Mouse (Mus musculus): ENCODE results near the gene Gm47841. TPM values are rescaled to one million over a fixed set of nuclear protein-coding genes. Genes with fewer than 3 reads are reported as not detected.

The Gm47841 gene
- polyA plus RNA-seq, 1 experiment from 2014 or later = not detected

DNA sequence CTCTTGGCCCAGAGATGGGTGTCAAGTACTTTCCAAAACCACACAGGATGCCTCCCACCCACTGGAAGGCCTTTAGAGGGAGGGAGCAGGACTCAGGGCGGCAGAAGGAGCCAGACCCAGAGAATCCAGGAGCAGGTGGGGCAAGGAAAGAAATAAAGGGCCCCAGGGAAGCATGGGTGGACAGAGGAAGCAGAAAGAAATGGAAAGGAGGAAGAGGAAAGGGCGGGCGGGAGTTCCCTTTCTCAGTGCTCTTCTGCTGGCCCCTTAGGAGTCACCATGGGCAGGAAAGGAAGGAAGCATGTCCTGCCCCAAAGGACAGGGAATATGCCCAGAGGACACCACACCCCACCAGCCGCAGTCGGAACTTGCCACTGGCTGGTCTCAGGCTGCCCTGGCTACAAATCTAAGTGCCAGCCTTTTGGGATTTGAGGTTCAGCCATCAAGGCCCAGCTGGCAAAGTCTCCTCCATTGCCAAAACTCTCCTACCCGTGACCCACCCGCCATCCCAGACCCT lies 33.9 kb upstream of the Gm47841 start:
- Histone ChIP-seq H3K27me3 (peaks cover 15% of the 10 kb centered on the region), H3K27ac (no peak overlapping the region), H3K4me2 (replicated peaks) (no peak overlapping the region), H3K9ac (replicated peaks) (no peak overlapping the region), H3K4me1 (replicated peaks) (peaks cover 39% of the 10 kb centered on the region), H3K4me3 (replicated peaks) (no peak overlapping the region), H3K36me3 (no peaks in the 10 kb centered on the region), H3K9me3 (no peaks in the 10 kb centered on the region)
- ATAC-seq = no peak
- WGBS = 84% methylated on average over 7 of the region's 7 CpGs

DNA sequence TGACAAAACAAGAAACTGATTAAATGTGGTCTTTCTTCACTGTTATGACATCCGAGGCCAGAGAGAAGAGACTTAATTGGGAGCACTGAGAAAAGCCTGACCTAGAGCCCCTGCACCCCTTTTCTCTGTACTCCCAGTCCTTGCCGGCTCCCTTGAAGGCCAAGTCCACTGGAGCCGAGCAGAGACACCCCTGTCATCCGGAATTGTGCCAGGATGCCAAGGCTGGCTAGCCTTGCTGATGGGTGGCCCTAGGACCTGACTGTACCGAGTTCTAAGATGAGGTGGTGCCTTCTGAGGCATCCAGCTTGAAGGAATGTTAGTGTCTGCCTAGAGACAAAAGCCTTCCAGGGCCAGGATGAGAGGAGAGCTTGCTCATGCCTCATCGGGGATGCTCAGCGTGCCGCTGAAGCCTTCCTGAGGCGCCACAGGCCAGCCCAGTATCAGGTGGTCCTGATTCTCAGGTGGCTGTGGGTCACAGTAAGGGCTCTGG lies 32.9 kb upstream of the Gm47841 start:
- Histone ChIP-seq H3K9me3 (no peaks in the 10 kb centered on the region), H3K4me1 (replicated peaks) (peaks cover 49% of the 10 kb centered on the region), H3K36me3 (no peaks in the 10 kb centered on the region), H3K4me3 (replicated peaks) (no peak overlapping the region), H3K27ac (no peak overlapping the region), H3K9ac (replicated peaks) (no peak overlapping the region), H3K4me2 (replicated peaks) (no peak overlapping the region), H3K27me3 (peaks cover 15% of the 10 kb centered on the region)
- ATAC-seq = no peak
- WGBS = 71% methylated on average over 9 of the region's 9 CpGs

GRCm38 (mm10) chr15:101078731-101079156 lies 31.5 kb upstream of the Gm47841 start:
- peaks cover 51% of the 10 kb centered on the region for H3K4me1 ChIP-seq (replicated peaks)
- peak overlapping the region; percentile 84 for H3K4me2 ChIP-seq (replicated peaks)
- H3K36me3 ChIP-seq = no peaks in the 10 kb centered on the region
- peak overlapping the region; percentile 77 for H3K9ac ChIP-seq (replicated peaks)
- WGBS = 1% methylated on average over 29 of the region's 30 CpGs
- H3K27me3 ChIP-seq = peaks cover 15% of the 10 kb centered on the region
- peak overlapping the region; percentile 65 for H3K4me3 ChIP-seq (replicated peaks)
- no peaks in the 10 kb centered on the region for H3K9me3 ChIP-seq
- peak; percentile 63 for ATAC-seq
- H3K27ac ChIP-seq = peak overlapping the region; percentile 83

- under 1% methylated on average over 66 of the region's 96 CpGs for WGBS
- Histone ChIP-seq H3K27me3 (peaks cover 15% of the 10 kb centered on the region), H3K9ac (replicated peaks) (peak within 1 kb of the TSS; percentile 77), H3K27ac (peak within 1 kb of the TSS; percentile 83), H3K4me3 (replicated peaks) (peak within 1 kb of the TSS; percentile 65), H3K36me3 (no peaks in the 10 kb centered on the region), H3K4me1 (replicated peaks) (peaks cover 52% of the 10 kb centered on the region), H3K9me3 (no peaks in the 10 kb centered on the region), H3K4me2 (replicated peaks) (peak within 1 kb of the TSS; percentile 84)
- ATAC-seq = peak; percentile 22
Measured at GRCm38 (mm10) chr15:101077813-101078730, 30.9 kb upstream of the Gm47841 start, which contains the start of gene Fignl2. Gene Fignl2, minus strand, starts transcription at chr15:101078567.

GRCm38 (mm10) chr15:101077001-101077812 lies 30.0 kb upstream of the Gm47841 start:
- WGBS = under 1% methylated on average over 34 of the region's 34 CpGs
- Histone ChIP-seq H3K9ac (replicated peaks) (peak overlapping the region; percentile 77), H3K36me3 (no peaks in the 10 kb centered on the region), H3K4me2 (replicated peaks) (peak overlapping the region; percentile 84), H3K9me3 (no peaks in the 10 kb centered on the region), H3K4me1 (replicated peaks) (peaks cover 54% of the 10 kb centered on the region), H3K27me3 (peaks cover 15% of the 10 kb centered on the region), H3K4me3 (replicated peaks) (peak overlapping the region; percentile 65), H3K27ac (peak overlapping the region; percentile 83)
- ATAC-seq = peak; percentile 27

DNA sequence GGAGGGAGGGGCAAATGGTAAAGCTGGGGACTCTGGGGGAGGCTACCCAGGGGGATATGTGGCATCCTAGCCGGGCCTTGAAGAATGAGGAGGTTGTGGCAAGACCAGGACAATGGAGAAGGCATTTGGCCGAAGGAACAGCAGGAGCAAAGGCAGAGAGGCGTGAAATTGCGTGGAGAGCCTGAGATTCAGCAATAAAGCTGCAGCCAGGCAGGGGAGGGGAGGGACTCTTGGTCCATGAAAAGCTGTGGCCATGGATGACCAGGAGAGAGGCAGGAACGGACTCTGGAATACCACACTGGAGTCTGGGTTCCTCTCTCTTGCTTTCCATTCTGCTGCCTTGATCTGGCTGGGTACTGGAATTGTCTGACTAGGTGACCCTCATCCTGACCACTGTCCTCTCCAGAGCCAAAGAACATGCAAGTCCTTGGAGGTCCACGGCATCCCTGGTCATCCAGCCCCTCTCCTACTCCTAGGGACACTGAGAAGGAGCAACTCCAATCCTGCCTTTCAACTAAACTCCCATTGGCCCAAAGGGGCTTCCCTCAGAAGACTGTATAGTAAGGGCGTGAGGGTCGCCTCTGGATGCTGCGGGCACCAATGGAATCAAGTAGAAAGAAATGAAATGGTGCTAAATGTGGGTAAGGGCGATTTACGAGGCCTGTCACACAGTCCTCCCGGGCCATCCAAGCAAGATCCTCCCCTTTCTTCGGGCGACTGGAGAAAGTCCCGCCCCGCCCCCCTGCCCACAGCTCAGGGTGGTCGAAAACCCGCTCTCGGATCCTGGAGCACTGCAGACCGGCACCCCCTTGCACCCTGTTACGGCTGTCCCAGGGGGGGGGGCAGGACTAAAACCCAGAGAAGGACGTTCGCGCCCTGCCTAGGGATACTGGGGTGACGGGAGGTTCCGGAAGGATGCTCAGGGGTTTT lies 29.1 kb upstream of the Gm47841 start:
- 5% methylated on average over 26 of the region's 26 CpGs for WGBS
- H3K4me2 ChIP-seq (replicated peaks) = peak overlapping the region; percentile 84
- peak overlapping the region; percentile 77 for H3K9ac ChIP-seq (replicated peaks)
- peak; percentile 38 for ATAC-seq
- peaks cover 19% of the 10 kb centered on the region for H3K27me3 ChIP-seq
- peak overlapping the region; percentile 83 for H3K27ac ChIP-seq
- peak overlapping the region; percentile 65 for H3K4me3 ChIP-seq (replicated peaks)
- H3K9me3 ChIP-seq = no peaks in the 10 kb centered on the region
- peaks cover 58% of the 10 kb centered on the region for H3K4me1 ChIP-seq (replicated peaks)
- H3K36me3 ChIP-seq = no peaks in the 10 kb centered on the region

GRCm38 (mm10) chr15:101075656-101076055 lies 28.5 kb upstream of the Gm47841 start:
- no peaks in the 10 kb centered on the region for H3K9me3 ChIP-seq
- no peak overlapping the region for H3K9ac ChIP-seq (replicated peaks)
- H3K4me2 ChIP-seq (replicated peaks) = peak overlapping the region; percentile 84
- peak overlapping the region; percentile 65 for H3K4me3 ChIP-seq (replicated peaks)
- H3K36me3 ChIP-seq = no peaks in the 10 kb centered on the region
- peaks cover 15% of the 10 kb centered on the region for H3K27me3 ChIP-seq
- 24% methylated on average over 5 of the region's 5 CpGs for WGBS
- no peak for ATAC-seq
- H3K4me1 ChIP-seq (replicated peaks) = peaks cover 65% of the 10 kb centered on the region
- H3K27ac ChIP-seq = peak overlapping the region; percentile 83

- Histone ChIP-seq H3K4me3 (replicated peaks) (no peak overlapping the region), H3K36me3 (no peaks in the 10 kb centered on the region), H3K27ac (0 out of 2 replicates have a peak overlapping the region, but pooled peaks have one; percentile 9), H3K4me1 (replicated peaks) (peaks cover 67% of the 10 kb centered on the region), H3K27me3 (peaks cover 12% of the 10 kb centered on the region; the same call in 1 of the 2 replicates), H3K9ac (replicated peaks) (no peak overlapping the region), H3K9me3 (no peaks in the 10 kb centered on the region), H3K4me2 (replicated peaks) (peak overlapping the region; percentile 84)
- ATAC-seq = no peak
- 69% methylated on average over 4 of the region's 4 CpGs for WGBS
Measured at GRCm38 (mm10) chr15:101075150-101075549, 28.0 kb upstream of the Gm47841 start.

- 0 out of 2 replicates have a peak, but pooled peaks cover 3% of the 10 kb centered on the region for H3K27me3 ChIP-seq
- no peak overlapping the region for H3K4me2 ChIP-seq (replicated peaks)
- 76% methylated on average over 5 of the region's 5 CpGs for WGBS
- no peaks in the 10 kb centered on the region for H3K9me3 ChIP-seq
- H3K36me3 ChIP-seq = no peaks in the 10 kb centered on the region
- H3K9ac ChIP-seq (replicated peaks) = no peak overlapping the region
- no peak for ATAC-seq
- no peak overlapping the region for H3K4me3 ChIP-seq (replicated peaks)
- no peak overlapping the region for H3K27ac ChIP-seq
- peaks cover 69% of the 10 kb centered on the region for H3K4me1 ChIP-seq (replicated peaks)
Measured at GRCm38 (mm10) chr15:101074067-101074466, 26.9 kb upstream of the Gm47841 start.

GRCm38 (mm10) chr15:101072736-101073135 lies 25.5 kb upstream of the Gm47841 start:
- Histone ChIP-seq H3K36me3 (no peaks in the 10 kb centered on the region), H3K27ac (no peak overlapping the region), H3K4me3 (replicated peaks) (no peak overlapping the region), H3K9ac (replicated peaks) (no peak overlapping the region), H3K4me2 (replicated peaks) (no peak overlapping the region), H3K9me3 (no peaks in the 10 kb centered on the region), H3K4me1 (replicated peaks) (peaks cover 71% of the 10 kb centered on the region), H3K27me3 (0 out of 2 replicates have a peak, but pooled peaks cover 3% of the 10 kb centered on the region)
- ATAC-seq = no peak
- WGBS = 76% methylated on average over 2 of the region's 2 CpGs

GRCm38 (mm10) chr15:101070762-101071161 lies 23.6 kb upstream of the Gm47841 start:
- 30% methylated on average over 5 of the region's 5 CpGs for WGBS
- Histone ChIP-seq H3K27ac (no peak overlapping the region), H3K9me3 (no peaks in the 10 kb centered on the region), H3K9ac (replicated peaks) (no peak overlapping the region), H3K4me1 (replicated peaks) (peaks cover 71% of the 10 kb centered on the region), H3K4me2 (replicated peaks) (no peak overlapping the region), H3K36me3 (no peaks in the 10 kb centered on the region), H3K27me3 (0 out of 2 replicates have a peak, but pooled peaks cover 3% of the 10 kb centered on the region), H3K4me3 (replicated peaks) (no peak overlapping the region)
- no peak for ATAC-seq
